Mouse (Mus musculus) frontal cortex, postnatal 14 days (tissue): ENCODE data around the gene Acot2.

ENCODE experiments used
- DNase-seq, 2 experiments: peaks; one replicate each; pipeline ENCODE4 v3.0.0; 2022; ENCODE audit warnings: low spot score in 2 of 2

Gene Acot2

GRCm38 (mm10) chr12:84038241-84038640 is 50.6 kb downstream of the Acot2 start, which contains the start of gene Acot4:
Gene Acot4, plus strand, starts transcription at chr12:84038379.
- peak in 1 of 2 experiments; percentile 11 for DNase-seq

DNA sequence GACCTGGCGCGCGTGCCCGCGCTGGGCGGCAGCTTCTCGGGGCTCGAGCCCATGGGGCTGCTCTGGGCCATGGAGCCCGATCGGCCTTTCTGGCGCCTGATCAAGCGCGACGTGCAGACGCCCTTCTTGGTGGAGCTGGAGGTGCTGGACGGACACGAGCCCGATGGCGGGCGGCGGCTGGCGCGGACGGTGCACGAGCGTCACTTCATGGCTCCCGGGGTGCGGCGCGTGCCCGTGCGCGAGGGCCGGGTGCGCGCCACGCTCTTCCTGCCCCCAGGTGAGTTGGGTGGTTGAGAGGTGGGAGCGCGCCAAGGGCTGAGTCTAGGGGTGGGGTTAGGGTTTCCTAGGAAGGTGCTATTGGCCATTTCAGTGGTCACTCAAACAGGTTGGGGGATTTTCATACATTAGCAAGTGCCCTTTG is 51.0 kb downstream of the Acot2 start, which contains the start of gene Gm49366:
Gene Gm49366, plus strand, starts transcription at position 245 of the 421 bp plus-strand sequence.
- peak in 1 of 2 experiments; percentile 8 for DNase-seq

- DNase-seq, result no peak
Observed at GRCm38 (mm10) chr12:84042248-84042647, 54.6 kb downstream of the Acot2 start.
